Mouse (Mus musculus): ENCODE results near the gene Gja5. TPM values are rescaled to one million over a fixed set of nuclear protein-coding genes. Genes with fewer than 3 reads are reported as not detected.

Gja5 gene
- total RNA-seq, 1 experiment = 0.13 TPM

GRCm38 (mm10) chr3:96977507-96977906, 73.0 kb downstream of the Gja5 start:
- H3K36me3 ChIP-seq (ENCODE audit: control insufficient read depth, insufficient read depth, low read length, poor library complexity, severe bottlenecking) = no peaks in the 10 kb centered on the region
- no peak overlapping the region for H3K9ac ChIP-seq (ENCODE audit: insufficient read depth, low read depth, low read length, poor library complexity, severe bottlenecking)
- H3K9me3 ChIP-seq (ENCODE audit: control insufficient read depth, insufficient read depth, low read depth, low read length) = no peaks in the 10 kb centered on the region
- no peak overlapping the region for H3K27ac ChIP-seq (ENCODE audit: insufficient read depth, low read depth, low read length, poor library complexity, severe bottlenecking)
- no peak for TF ChIP-seq HCFC1 (IDR thresholded peaks at IDR 0.05; ENCODE audit: borderline replicate concordance, insufficient read depth, low read length)
- no peak for TF ChIP-seq ZNF384 (IDR thresholded peaks at IDR 0.05; ENCODE audit: low read depth, low read length)
- TF ChIP-seq MAFK (IDR thresholded peaks at IDR 0.05; ENCODE audit: insufficient read depth, low read depth, low read length) = no peak
- TF ChIP-seq ZC3H11A (IDR thresholded peaks at IDR 0.05; ENCODE audit: borderline replicate concordance, low read depth, low read length) = no peak
- TF ChIP-seq CHD2 (IDR thresholded peaks at IDR 0.05; ENCODE audit: low read depth, low read length) = no peak
- in situ Hi-C loops (cut with MboI; ENCODE audit: low sequenced_read_pairs in 2 of 2, unreplicated experiment in 2 of 2) = no loop called here
- no peaks in the 10 kb centered on the region for H3K4me1 ChIP-seq (ENCODE audit: control insufficient read depth in 2 of 2, insufficient read depth in 2 of 2, low read length in 2 of 2, poor library complexity in 1 of 2)
- no peak overlapping the region for H3K4me3 ChIP-seq (ENCODE audit: insufficient read depth in 1 of 2, low read depth in 1 of 2, low read length in 2 of 2, poor library complexity in 1 of 2, severe bottlenecking in 1 of 2)
- DNase-seq (ENCODE audit: low read depth, low spot score) = no peak

DNA sequence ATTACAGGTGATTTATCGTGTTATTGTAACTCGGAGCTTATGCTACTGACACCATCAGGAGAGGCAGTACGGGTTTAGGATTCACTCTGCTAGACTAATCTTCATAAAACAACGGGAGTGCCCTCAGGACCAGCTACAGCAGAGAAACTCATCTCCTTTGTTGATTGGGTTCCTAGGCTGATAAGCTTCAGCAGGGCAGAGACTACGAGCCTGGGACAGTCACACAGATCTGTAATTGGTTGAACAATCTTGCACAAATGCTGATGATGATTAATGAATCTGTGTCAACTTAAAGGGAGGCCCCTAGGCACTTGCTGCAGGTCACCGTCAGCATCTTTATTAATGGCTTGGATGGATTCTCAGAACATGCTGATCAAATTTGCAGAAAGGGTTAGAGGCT, 74.0 kb downstream of the Gja5 start:
- no peak overlapping the region for H3K27ac ChIP-seq (ENCODE audit: insufficient read depth, low read depth, low read length, poor library complexity, severe bottlenecking)
- no peak overlapping the region for H3K9ac ChIP-seq (ENCODE audit: insufficient read depth, low read depth, low read length, poor library complexity, severe bottlenecking)
- no peaks in the 10 kb centered on the region for H3K4me1 ChIP-seq (ENCODE audit: control insufficient read depth in 2 of 2, insufficient read depth in 2 of 2, low read length in 2 of 2, poor library complexity in 1 of 2)
- H3K36me3 ChIP-seq (ENCODE audit: control insufficient read depth, insufficient read depth, low read length, poor library complexity, severe bottlenecking) = no peaks in the 10 kb centered on the region
- H3K4me3 ChIP-seq (ENCODE audit: insufficient read depth in 1 of 2, low read depth in 1 of 2, low read length in 2 of 2, poor library complexity in 1 of 2, severe bottlenecking in 1 of 2) = no peak overlapping the region
- in situ Hi-C loops (cut with MboI; ENCODE audit: low sequenced_read_pairs in 2 of 2, unreplicated experiment in 2 of 2) = no loop called here
- no peak for DNase-seq (ENCODE audit: low read depth, low spot score)
- TF ChIP-seq HCFC1 (IDR thresholded peaks at IDR 0.05; ENCODE audit: borderline replicate concordance, insufficient read depth, low read length) = no peak
- no peak for TF ChIP-seq ZC3H11A (IDR thresholded peaks at IDR 0.05; ENCODE audit: borderline replicate concordance, low read depth, low read length)
- TF ChIP-seq CHD2 (IDR thresholded peaks at IDR 0.05; ENCODE audit: low read depth, low read length) = no peak
- no peak for TF ChIP-seq ZNF384 (IDR thresholded peaks at IDR 0.05; ENCODE audit: low read depth, low read length)
- TF ChIP-seq MAFK (IDR thresholded peaks at IDR 0.05; ENCODE audit: insufficient read depth, low read depth, low read length) = no peak
- H3K9me3 ChIP-seq (ENCODE audit: control insufficient read depth, insufficient read depth, low read depth, low read length) = no peaks in the 10 kb centered on the region

GRCm38 (mm10) chr3:96979020-96979419, 74.5 kb downstream of the Gja5 start:
- TF ChIP-seq ZNF384 (IDR thresholded peaks at IDR 0.05; ENCODE audit: low read depth, low read length) (no peak), HCFC1 (IDR thresholded peaks at IDR 0.05; ENCODE audit: borderline replicate concordance, insufficient read depth, low read length) (no peak)
- no peak for DNase-seq (ENCODE audit: low read depth, low spot score)
- Histone ChIP-seq H3K36me3 (ENCODE audit: control insufficient read depth, insufficient read depth, low read length, poor library complexity, severe bottlenecking) (no peaks in the 10 kb centered on the region), H3K9me3 (ENCODE audit: control insufficient read depth, insufficient read depth, low read depth, low read length) (no peaks in the 10 kb centered on the region), H3K4me1 (ENCODE audit: control insufficient read depth in 2 of 2, insufficient read depth in 2 of 2, low read length in 2 of 2, poor library complexity in 1 of 2) (no peaks in the 10 kb centered on the region), H3K9ac (ENCODE audit: insufficient read depth, low read depth, low read length, poor library complexity, severe bottlenecking) (no peak overlapping the region), H3K4me3 (ENCODE audit: insufficient read depth in 1 of 2, low read depth in 1 of 2, low read length in 2 of 2, poor library complexity in 1 of 2, severe bottlenecking in 1 of 2) (no peak overlapping the region), H3K27ac (ENCODE audit: insufficient read depth, low read depth, low read length, poor library complexity, severe bottlenecking) (no peak overlapping the region)
- in situ Hi-C loops (cut with MboI; ENCODE audit: low sequenced_read_pairs in 2 of 2, unreplicated experiment in 2 of 2) = no loop called here

DNA sequence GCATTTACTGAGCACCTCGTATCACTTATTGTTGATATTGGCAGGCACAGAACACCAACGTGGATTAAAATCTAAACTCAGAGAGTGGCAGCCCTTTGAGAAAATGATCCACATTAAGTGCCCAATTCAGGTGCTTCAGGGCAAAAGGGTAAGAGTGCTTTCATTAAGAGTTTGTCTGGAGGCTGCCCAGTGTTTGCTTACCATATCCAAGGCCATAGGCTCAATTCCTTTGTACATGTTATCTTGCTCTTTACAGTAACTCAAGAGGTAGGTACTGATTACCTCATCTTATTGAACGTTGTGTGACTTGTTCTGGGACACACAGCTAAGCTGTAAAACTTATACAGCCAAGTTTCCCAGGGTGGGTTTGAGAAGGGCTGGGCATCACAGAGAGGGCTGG, 77.3 kb downstream of the Gja5 start:
- H3K4me3 ChIP-seq (ENCODE audit: insufficient read depth in 1 of 2, low read depth in 1 of 2, low read length in 2 of 2, poor library complexity in 1 of 2, severe bottlenecking in 1 of 2) = no peak overlapping the region
- H3K27ac ChIP-seq (ENCODE audit: insufficient read depth, low read depth, low read length, poor library complexity, severe bottlenecking) = no peak overlapping the region
- DNase-seq (ENCODE audit: low read depth, low spot score) = no peak
- no peak for TF ChIP-seq HCFC1 (IDR thresholded peaks at IDR 0.05; ENCODE audit: borderline replicate concordance, insufficient read depth, low read length)
- TF ChIP-seq CHD2 (IDR thresholded peaks at IDR 0.05; ENCODE audit: low read depth, low read length) = no peak
- TF ChIP-seq ZNF384 (IDR thresholded peaks at IDR 0.05; ENCODE audit: low read depth, low read length) = no peak
- TF ChIP-seq MAFK (IDR thresholded peaks at IDR 0.05; ENCODE audit: insufficient read depth, low read depth, low read length) = no peak
- no peak for TF ChIP-seq ZC3H11A (IDR thresholded peaks at IDR 0.05; ENCODE audit: borderline replicate concordance, low read depth, low read length)
- no peaks in the 10 kb centered on the region for H3K4me1 ChIP-seq (ENCODE audit: control insufficient read depth in 2 of 2, insufficient read depth in 2 of 2, low read length in 2 of 2, poor library complexity in 1 of 2)
- no peaks in the 10 kb centered on the region for H3K36me3 ChIP-seq (ENCODE audit: control insufficient read depth, insufficient read depth, low read length, poor library complexity, severe bottlenecking)
- H3K9ac ChIP-seq (ENCODE audit: insufficient read depth, low read depth, low read length, poor library complexity, severe bottlenecking) = no peak overlapping the region
- no peaks in the 10 kb centered on the region for H3K9me3 ChIP-seq (ENCODE audit: control insufficient read depth, insufficient read depth, low read depth, low read length)
- in situ Hi-C loops (cut with MboI; ENCODE audit: low sequenced_read_pairs in 2 of 2, unreplicated experiment in 2 of 2) = no loop called here

GRCm38 (mm10) chr3:96982666-96983065, 78.2 kb downstream of the Gja5 start:
- in situ Hi-C loops (cut with MboI; ENCODE audit: low sequenced_read_pairs in 2 of 2, unreplicated experiment in 2 of 2) = no loop called here
- no peaks in the 10 kb centered on the region for H3K4me1 ChIP-seq (ENCODE audit: control insufficient read depth in 2 of 2, insufficient read depth in 2 of 2, low read length in 2 of 2, poor library complexity in 1 of 2)
- no peak overlapping the region for H3K27ac ChIP-seq (ENCODE audit: insufficient read depth, low read depth, low read length, poor library complexity, severe bottlenecking)

More at GRCm38 (mm10) chr3:96982666-96983065, 78.2 kb downstream of the Gja5 start:
- H3K9me3 ChIP-seq (ENCODE audit: control insufficient read depth, insufficient read depth, low read depth, low read length) = no peaks in the 10 kb centered on the region
- TF ChIP-seq ZC3H11A (IDR thresholded peaks at IDR 0.05; ENCODE audit: borderline replicate concordance, low read depth, low read length) = no peak
- no peak for TF ChIP-seq MAFK (IDR thresholded peaks at IDR 0.05; ENCODE audit: insufficient read depth, low read depth, low read length)
- DNase-seq (ENCODE audit: low read depth, low spot score) = no peak
- no peak overlapping the region for H3K9ac ChIP-seq (ENCODE audit: insufficient read depth, low read depth, low read length, poor library complexity, severe bottlenecking)
- H3K4me3 ChIP-seq (ENCODE audit: insufficient read depth in 1 of 2, low read depth in 1 of 2, low read length in 2 of 2, poor library complexity in 1 of 2, severe bottlenecking in 1 of 2) = no peak overlapping the region
- no peaks in the 10 kb centered on the region for H3K36me3 ChIP-seq (ENCODE audit: control insufficient read depth, insufficient read depth, low read length, poor library complexity, severe bottlenecking)
